Mouse (Mus musculus) kidney, embryonic 14.5 days (tissue): ENCODE results near the gene Tmem100. TPM values are rescaled to one million over a fixed set of nuclear protein-coding genes. Genes with fewer than 3 reads are reported as not detected.
A peak's percentile ranks its signal among the peaks of the same experiment; 100 is the strongest.

Source experiments
- ATAC-seq: fragments of 200-750 bp; cut with Nextera tagmentation; 2 replicates; pipeline ENCODE4 v1.8.0; 2017; ENCODE audit warnings: moderate number of reproducible peaks, mild to moderate bottlenecking, moderate TSS enrichment, moderate library complexity; ENCODE audit not compliant: low FRiP score, low TSS enrichment
- H3K27ac ChIP-seq: fragments of 300-500 bp; sonication (generic); 2 replicates; pipeline ENCODE4 v1.5.1; 2014; ENCODE audit warnings: low read depth, mild to moderate bottlenecking, low read length, moderate library complexity, mixed read lengths
- H3K27me3 ChIP-seq: fragments of 300-500 bp; sonication (generic); 2 replicates; pipeline ENCODE4 v1.6.1; 2014; ENCODE audit warnings: mild to moderate bottlenecking, low read length; ENCODE audit not compliant: control insufficient read depth, insufficient read depth
- H3K36me3 ChIP-seq: fragments of 300-500 bp; sonication (generic); 2 replicates; pipeline ENCODE4 v1.6.1; 2014; ENCODE audit warnings: low read length, mixed read lengths; ENCODE audit not compliant: control insufficient read depth, insufficient read depth
- H3K4me1 ChIP-seq: fragments of 300-500 bp; sonication (generic); 2 replicates; pipeline ENCODE4 v1.6.1; 2014; ENCODE audit warnings: low read length, mixed read lengths; ENCODE audit not compliant: control insufficient read depth, insufficient read depth
- H3K4me2 ChIP-seq: fragments of 300-500 bp; sonication (generic); replicated peaks from 2 replicates; pipeline ENCODE4 v1.6.1; 2014; ENCODE audit warnings: low read depth, mild to moderate bottlenecking, low read length
- H3K4me3 ChIP-seq: fragments of 300-500 bp; sonication (generic); 2 replicates; pipeline ENCODE4 v1.5.1; 2014; ENCODE audit warnings: mild to moderate bottlenecking, low read length
- H3K9ac ChIP-seq: fragments of 300-500 bp; sonication (generic); 2 replicates; pipeline ENCODE4 v1.6.1; 2014; ENCODE audit warnings: low read depth, mild to moderate bottlenecking, low read length, moderate library complexity
- H3K9me3 ChIP-seq: fragments of 300-500 bp; sonication (generic); 2 replicates; pipeline ENCODE4 v1.6.1; 2016; ENCODE audit warnings: low read length; ENCODE audit not compliant: control insufficient read depth
- WGBS: fragments of 180-500 bp; shearing (Covaris S2); extraction: QIAGEN DNeasy Blood & Tissue Kit; methylation state at CpG from one replicate; pipeline ENCODE4 v1.1.7; 2014; 5-methylcytosine and 5-hydroxymethylcytosine counted together
- polyA plus RNA-seq: library from polyadenylated mRNA; unstranded; fragments of >200 nt; fragmentation: Nextera tagmentation; extraction: Ambion mirVana; gene quantifications from 2 replicates; pipeline ENCODE4 v1.2.1, GENCODE M21; 2014

The Tmem100 gene
- polyA plus RNA-seq, 1 experiment from 2014 or later: 20.5 TPM

GRCm38 (mm10) chr11:90028746-90029145 lies 1.4 kb upstream of the Tmem100 start:
- H3K4me3 ChIP-seq: no peak overlapping the region
- H3K9me3 ChIP-seq: no peaks in the 10 kb centered on the region
- H3K4me2 ChIP-seq: no peak overlapping the region
- H3K9ac ChIP-seq: no peak overlapping the region
- WGBS: 94% methylated on average over 8 of the region's 8 CpGs
- H3K27ac ChIP-seq: no peak overlapping the region
- H3K4me1 ChIP-seq: peaks cover 23% of the 10 kb centered on the region
- ATAC-seq: no peak
- no peaks in the 10 kb centered on the region for H3K36me3 ChIP-seq
- H3K27me3 ChIP-seq: no peaks in the 10 kb centered on the region

DNA sequence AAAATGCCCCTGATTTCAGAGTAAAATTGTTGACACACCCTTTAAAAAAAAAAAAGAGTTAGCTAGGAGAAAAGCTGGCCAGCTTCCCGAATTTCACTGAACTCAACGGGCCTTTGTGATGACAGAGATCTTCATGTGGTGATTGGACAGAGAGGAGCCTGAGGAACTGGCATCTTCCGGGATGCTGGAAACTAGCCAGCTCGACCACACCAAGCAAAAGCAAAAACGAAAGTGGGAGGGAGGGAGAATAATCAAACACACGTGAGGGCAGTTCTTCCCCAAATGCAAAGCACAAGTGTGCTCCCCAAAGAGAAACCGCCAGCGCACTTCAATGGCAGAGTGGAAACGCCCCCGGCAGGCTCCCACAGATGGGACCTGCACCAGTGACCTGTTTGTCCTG lies 794 bp upstream of the Tmem100 start:
- no peak for ATAC-seq
- Histone ChIP-seq H3K27ac (no peak overlapping the region), H3K4me2 (peak overlapping the region; percentile 9; the same call in 1 of the 2 replicates), H3K4me1 (peaks cover 23% of the 10 kb centered on the region), H3K9ac (no peak overlapping the region), H3K36me3 (no peaks in the 10 kb centered on the region), H3K27me3 (no peaks in the 10 kb centered on the region), H3K4me3 (no peak overlapping the region), H3K9me3 (no peaks in the 10 kb centered on the region)
- WGBS: 30% methylated on average over 10 of the region's 10 CpGs

GRCm38 (mm10) chr11:90030557-90030956 lies 409 bp downstream of the Tmem100 start:
- no peaks in the 10 kb centered on the region for H3K36me3 ChIP-seq
- 0 out of 2 replicates have a peak, but pooled peaks have one; percentile 58 for ATAC-seq
- peaks cover 23% of the 10 kb centered on the region for H3K4me1 ChIP-seq
- peak overlapping the region; percentile 54 for H3K4me2 ChIP-seq
- H3K9me3 ChIP-seq: no peaks in the 10 kb centered on the region
- H3K9ac ChIP-seq: peak overlapping the region; percentile 56; the same call in 1 of the 2 replicates
- H3K27me3 ChIP-seq: no peaks in the 10 kb centered on the region
- peak overlapping the region; percentile 40 for H3K4me3 ChIP-seq
- WGBS: under 1% methylated on average over 15 of the region's 15 CpGs
- no peak overlapping the region for H3K27ac ChIP-seq

DNA sequence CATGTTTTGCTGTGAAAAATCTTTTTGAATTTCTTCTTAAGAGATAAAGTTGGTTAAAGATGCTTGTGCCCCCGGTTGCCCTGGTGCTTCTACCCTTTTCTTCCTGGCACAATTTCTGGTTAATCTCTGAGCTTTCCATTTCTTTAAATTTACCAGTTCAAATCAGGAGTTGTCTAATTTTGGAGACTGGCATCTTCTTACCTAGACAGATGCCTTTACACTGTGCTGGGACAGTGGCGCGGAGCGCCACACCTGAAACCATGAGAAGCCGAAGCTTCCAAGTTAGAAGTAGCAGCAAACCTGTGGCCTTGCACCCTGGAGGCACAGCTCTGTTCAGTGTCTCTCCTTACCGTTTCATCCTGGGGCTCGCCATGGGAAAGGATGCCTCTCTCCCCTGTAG lies 928 bp downstream of the Tmem100 start:
- no peaks in the 10 kb centered on the region for H3K27me3 ChIP-seq
- H3K9me3 ChIP-seq: no peaks in the 10 kb centered on the region
- peak overlapping the region; percentile 54 for H3K4me2 ChIP-seq
- H3K9ac ChIP-seq: peak overlapping the region; percentile 56
- 19% methylated on average over 7 of the region's 7 CpGs for WGBS
- ATAC-seq: no peak
- no peaks in the 10 kb centered on the region for H3K36me3 ChIP-seq
- peaks cover 22% of the 10 kb centered on the region for H3K4me1 ChIP-seq
- no peak overlapping the region for H3K27ac ChIP-seq
- peak overlapping the region; percentile 40 for H3K4me3 ChIP-seq

DNA sequence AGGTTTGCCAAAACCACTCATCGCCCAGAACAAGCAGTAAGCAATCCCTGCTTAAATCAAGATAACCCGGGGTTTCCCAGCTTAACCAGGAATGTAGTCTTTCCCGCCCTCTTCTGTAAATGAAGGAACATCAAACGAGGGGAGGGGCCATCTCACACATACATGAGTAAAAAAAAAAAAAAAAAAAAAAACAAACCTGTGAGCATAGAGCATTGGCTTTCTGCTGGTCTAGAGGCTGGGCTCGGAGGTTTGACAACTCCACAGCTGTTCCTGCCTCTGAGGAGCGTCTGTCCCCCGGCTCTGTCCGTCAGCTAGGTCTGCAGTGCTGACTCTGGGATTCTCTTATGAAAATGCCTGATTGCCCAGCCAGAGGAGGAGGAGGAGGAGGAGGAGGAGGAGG lies 2.7 kb downstream of the Tmem100 start:
- peak overlapping the region; percentile 40; the same call in 1 of the 2 replicates for H3K9ac ChIP-seq
- H3K9me3 ChIP-seq: peaks cover 5% of the 10 kb centered on the region; the same call in 1 of the 2 replicates
- 11% methylated on average over 8 of the region's 8 CpGs for WGBS
- peaks cover 18% of the 10 kb centered on the region for H3K4me1 ChIP-seq
- no peak for ATAC-seq
- peak overlapping the region; percentile 14 for H3K4me3 ChIP-seq
- H3K27ac ChIP-seq: no peak overlapping the region
- H3K4me2 ChIP-seq: peak overlapping the region; percentile 43
- no peaks in the 10 kb centered on the region for H3K27me3 ChIP-seq
- H3K36me3 ChIP-seq: 0 out of 2 replicates have a peak, but pooled peaks cover 3% of the 10 kb centered on the region

DNA sequence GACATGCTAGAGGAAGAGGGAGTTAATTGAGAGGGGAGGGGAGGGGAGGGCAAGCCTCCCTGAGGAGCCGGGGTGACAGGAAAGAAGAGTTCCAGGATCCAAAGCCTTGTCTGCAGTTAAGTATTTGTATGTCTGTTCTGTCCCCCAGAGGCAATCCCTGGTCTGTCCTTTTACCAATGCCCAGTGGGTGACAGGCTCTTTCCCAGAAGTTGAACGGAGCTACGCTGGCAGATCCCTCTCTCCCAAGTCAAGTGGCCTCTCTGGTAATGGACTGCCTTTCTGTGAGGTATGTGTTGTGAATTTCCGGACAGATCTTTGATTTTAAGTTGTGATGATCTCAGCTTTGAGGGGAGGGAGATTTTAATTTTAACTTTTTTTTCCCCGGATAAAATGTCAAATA lies 3.3 kb downstream of the Tmem100 start:
- Histone ChIP-seq H3K27ac (no peak overlapping the region), H3K9ac (0 out of 2 replicates have a peak overlapping the region, but pooled peaks have one; percentile 23), H3K4me2 (peak overlapping the region; percentile 43), H3K36me3 (0 out of 2 replicates have a peak, but pooled peaks cover 3% of the 10 kb centered on the region), H3K4me1 (peaks cover 18% of the 10 kb centered on the region), H3K27me3 (no peaks in the 10 kb centered on the region), H3K9me3 (peaks cover 5% of the 10 kb centered on the region; the same call in 1 of the 2 replicates), H3K4me3 (peak overlapping the region; percentile 14)
- 45% methylated on average over 5 of the region's 5 CpGs for WGBS
- no peak for ATAC-seq

DNA sequence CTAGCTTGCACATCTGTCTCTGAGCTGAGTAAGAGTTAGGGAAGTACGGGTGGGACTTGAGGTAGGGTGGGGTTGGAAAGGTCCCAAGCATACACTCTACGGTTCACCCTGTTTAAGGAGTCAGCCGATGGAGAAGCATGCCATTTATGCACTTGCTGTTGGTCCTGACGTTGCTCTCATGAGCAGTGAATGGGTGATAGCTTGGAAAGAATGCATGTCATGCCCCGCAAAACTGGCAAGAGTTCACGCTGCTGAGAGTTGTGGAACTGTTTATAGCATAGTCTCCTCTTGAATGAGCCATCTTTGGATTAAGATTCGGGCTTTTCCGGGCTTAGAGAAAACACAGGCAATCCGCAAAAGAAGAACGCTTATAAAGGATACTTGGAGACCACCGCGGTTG lies 4.5 kb downstream of the Tmem100 start:
- Histone ChIP-seq H3K9ac (no peak overlapping the region), H3K36me3 (0 out of 2 replicates have a peak, but pooled peaks cover 3% of the 10 kb centered on the region), H3K9me3 (peaks cover 5% of the 10 kb centered on the region; the same call in 1 of the 2 replicates), H3K4me2 (no peak overlapping the region), H3K4me3 (no peak overlapping the region), H3K4me1 (peaks cover 18% of the 10 kb centered on the region), H3K27ac (no peak overlapping the region), H3K27me3 (no peaks in the 10 kb centered on the region)
- no peak for ATAC-seq
- WGBS: 88% methylated on average over 12 of the region's 12 CpGs

DNA sequence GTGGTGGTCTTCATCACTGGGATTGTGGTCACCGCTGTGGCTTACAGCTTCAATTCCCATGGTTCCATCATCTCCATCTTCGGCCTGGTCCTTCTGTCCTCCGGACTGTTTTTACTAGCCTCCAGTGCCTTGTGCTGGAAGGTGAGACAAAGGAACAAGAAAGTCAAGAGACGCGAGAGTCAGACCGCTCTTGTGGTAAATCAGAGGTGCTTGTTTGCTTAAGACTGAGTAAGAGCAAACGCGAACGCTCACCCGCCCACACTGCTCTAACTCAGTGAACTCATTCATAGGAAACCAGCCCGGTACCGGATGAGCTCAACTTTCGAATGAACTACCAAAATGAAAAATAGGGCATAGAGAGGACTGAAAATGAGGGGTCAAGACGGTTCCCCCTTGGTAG lies 5.4 kb downstream of the Tmem100 start:
- Histone ChIP-seq H3K4me2 (no peak overlapping the region), H3K4me3 (no peak overlapping the region), H3K27ac (no peak overlapping the region), H3K9me3 (peaks cover 5% of the 10 kb centered on the region; the same call in 1 of the 2 replicates), H3K9ac (no peak overlapping the region), H3K36me3 (0 out of 2 replicates have a peak, but pooled peaks cover 3% of the 10 kb centered on the region), H3K4me1 (peaks cover 18% of the 10 kb centered on the region), H3K27me3 (no peaks in the 10 kb centered on the region)
- WGBS: 34% methylated on average over 14 of the region's 14 CpGs
- ATAC-seq: no peak

DNA sequence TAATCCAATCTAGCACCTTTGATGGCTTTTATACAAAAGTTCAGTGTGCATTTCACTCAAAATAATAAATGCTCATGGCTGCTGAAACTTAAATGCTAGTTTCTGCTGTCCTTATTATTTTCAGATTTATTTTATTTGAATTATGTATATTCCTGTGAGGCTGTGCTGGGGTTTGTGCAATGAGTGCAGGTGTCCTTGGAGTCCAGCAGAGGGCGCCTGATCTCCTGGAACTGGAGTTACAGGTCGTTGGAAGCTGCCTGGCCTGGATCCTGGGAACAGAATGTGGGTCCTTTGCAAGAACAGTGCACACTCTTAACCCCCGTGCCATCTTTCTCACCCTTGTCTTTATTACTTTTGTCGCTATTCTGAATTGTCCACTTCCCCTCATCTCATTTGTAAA lies 6.3 kb downstream of the Tmem100 start:
- no peak for ATAC-seq
- Histone ChIP-seq H3K4me1 (peaks cover 15% of the 10 kb centered on the region; the same call in 1 of the 2 replicates), H3K27ac (no peak overlapping the region), H3K9me3 (peaks cover 5% of the 10 kb centered on the region; the same call in 1 of the 2 replicates), H3K27me3 (no peaks in the 10 kb centered on the region), H3K4me3 (no peak overlapping the region), H3K9ac (no peak overlapping the region), H3K36me3 (0 out of 2 replicates have a peak, but pooled peaks cover 3% of the 10 kb centered on the region), H3K4me2 (no peak overlapping the region)
- 89% methylated on average over 4 of the region's 4 CpGs for WGBS
